Comparison of ENCODE assay signal across 24 mouse cellular contexts in the genomic region with DNA sequence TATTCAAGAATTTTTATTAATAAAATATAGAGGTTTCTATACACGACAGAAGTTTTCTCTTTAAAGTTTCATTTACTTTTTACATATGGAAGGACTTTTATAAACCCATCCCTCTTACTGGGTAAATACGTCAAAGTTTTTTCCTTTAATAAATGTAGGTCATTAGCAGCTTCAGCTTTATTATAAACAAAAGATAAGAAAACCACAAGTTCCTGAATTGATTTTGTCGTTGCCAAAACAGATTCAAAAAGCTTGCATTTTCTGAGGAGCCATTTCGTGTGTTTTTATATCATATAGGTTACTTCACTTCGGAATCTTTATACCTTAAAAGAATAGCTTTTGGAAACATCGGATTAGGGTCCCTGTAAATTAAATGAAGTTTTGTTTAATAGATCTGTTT. TPM values are rescaled to one million over a fixed set of nuclear protein-coding genes. Genes with fewer than 3 reads are reported as not detected.
"Had no signal": no experiment of that assay in that cellular context is flagged by ENCODE, and none has a peak within 500 bp of the region (broad histone marks: within the 10 kb centered on the region; RNA-seq: fewer than 3 reads in every experiment).

No protein-coding gene starts in this region.

- H3K9me3 ChIP-seq: neural tube, embryonic 13.5 days; neural tube, embryonic 15.5 days; stomach, embryonic 15.5 days had no signal

- H3K4me2 ChIP-seq: stomach, embryonic 15.5 days had no signal

- H3K36me3 ChIP-seq: neural tube, embryonic 13.5 days; neural tube, embryonic 15.5 days; stomach, embryonic 15.5 days had no signal

- H3K4me3 ChIP-seq: neural tube, embryonic 13.5 days; neural tube, embryonic 15.5 days; stomach, embryonic 15.5 days had no signal

- H3K9ac ChIP-seq: neural tube, embryonic 13.5 days; neural tube, embryonic 15.5 days; stomach, embryonic 15.5 days had no signal

- H3K27me3 ChIP-seq: neural tube, embryonic 13.5 days; neural tube, embryonic 15.5 days; stomach, embryonic 15.5 days had no signal

- DNase-seq: retina, postnatal 1 day; right cerebral cortex, adult 18-20 months; right cerebral cortex, postnatal 14 days; right cerebral cortex, postnatal 25 days; right cerebral cortex, postnatal 4 days; spleen, adult 18-20 months; thymus, adult 18-20 months; thymus, adult 2 months; thymus, postnatal 14 days; thymus, postnatal 25 days; thymus, postnatal 36 days; thymus, postnatal 4 days had no signal

- H3K27ac ChIP-seq: neural tube, embryonic 13.5 days; neural tube, embryonic 15.5 days; stomach, embryonic 15.5 days; stomach, postnatal 0 days had no signal

- H3K4me1 ChIP-seq: stomach, embryonic 15.5 days had no signal

RNA-seq across cellular contexts. Expression of a gene that starts 2.0 kb away (rescaled TPM):
- total RNA-seq: neutrophil, adult 5-6 weeks had no signal
- polyA plus RNA-seq: neural tube, embryonic 13.5 days; neural tube, embryonic 14.5 days; neural tube, embryonic 15.5 days; small intestine, adult 2 months; spleen, adult 2 months; stomach, embryonic 14.5 days; stomach, embryonic 15.5 days; stomach, embryonic 16.5 days; stomach, postnatal 0 days; thymus, postnatal 0 days; urinary bladder, adult 2 months had no signal
